Mouse (Mus musculus) erythroblast, embryonic 14.5 days (primary cell): Measurements from ENCODE around the gene Itga7.

ENCODE experiments used
- GATA1 ChIP-seq: IDR thresholded peaks from 2 replicates; pipeline ENCODE4 v1.6.1; 2012; ENCODE audit warnings: low read length, inconsistent platforms, mixed read lengths
- TAL1 ChIP-seq: IDR thresholded peaks from 3 replicates; pipeline ENCODE4 v1.6.1; 2012; ENCODE audit warnings: low read length, inconsistent platforms, mixed read lengths

- TF ChIP-seq TAL1 (no peak), GATA1 (no peak)
Measured at GRCm38 (mm10) chr10:128904812-128905211, 28.8 kb upstream of the Itga7 start.
